Mouse (Mus musculus) natural killer cell, adult 2 months (primary cell): ENCODE results near the gene Pitpnm2.
"Not testable (repeated sequence)": the region's sequence is repeated elsewhere in the genome, so short reads cannot be mapped to it uniquely, and the experiment has no call there.

Experiments used
- DNase-seq, 2 experiments: peaks; one replicate each; pipeline ENCODE4 v3.0.0; 2022; ENCODE audit warnings: low spot score in 2 of 2

Gene Pitpnm2

DNA sequence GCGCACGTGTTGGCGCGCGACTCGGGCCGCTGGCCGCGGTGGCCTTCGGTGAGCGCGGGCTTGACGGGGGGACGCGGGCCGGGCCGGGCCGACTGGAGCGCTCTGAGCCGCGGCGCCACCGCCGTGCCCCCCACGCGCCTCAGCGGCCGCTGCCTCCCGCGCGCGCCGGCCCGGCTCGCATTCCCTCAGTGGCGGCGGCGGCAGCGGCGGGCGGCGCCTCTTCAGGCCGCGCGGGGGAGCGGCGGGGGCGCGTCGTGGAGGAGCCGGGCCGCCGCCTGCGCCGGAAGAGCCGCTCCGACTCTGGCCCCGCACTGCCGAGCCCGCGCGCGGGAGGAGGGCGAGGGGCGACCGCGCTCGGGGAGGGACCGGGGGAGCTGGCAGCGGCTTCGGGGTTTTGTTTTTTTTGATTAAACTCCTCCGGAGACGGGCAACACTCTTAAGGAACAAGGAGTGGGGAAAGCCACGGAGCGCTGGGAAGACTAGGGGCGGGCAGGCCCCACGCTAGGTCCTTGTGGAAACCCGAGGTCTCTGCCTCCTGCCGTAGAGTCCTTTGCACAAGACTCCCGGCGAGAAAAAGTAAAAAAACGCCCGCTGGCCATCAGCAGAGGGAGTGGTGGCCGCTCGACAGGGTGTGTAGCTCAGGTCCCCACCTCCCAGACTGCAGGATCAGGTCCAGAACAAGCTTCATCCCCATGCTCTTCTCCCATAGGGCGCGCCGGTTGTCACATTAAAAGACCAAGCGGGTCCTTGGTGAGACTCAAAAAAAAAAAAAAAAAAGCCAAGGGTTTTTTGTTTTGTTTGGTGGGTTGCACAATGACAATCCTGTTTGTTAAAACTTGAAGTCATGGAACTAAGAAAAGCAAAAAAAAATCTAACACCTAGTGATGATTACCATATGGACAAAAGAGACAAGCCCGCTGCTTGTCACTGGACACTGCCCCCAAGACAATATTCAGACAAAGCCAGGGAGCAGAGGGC lies at the start of gene Pitpnm2:
Gene Pitpnm2 (minus strand): TSS at position 147 of the 978 bp plus-strand sequence.
- DNase-seq = no peak

DNA sequence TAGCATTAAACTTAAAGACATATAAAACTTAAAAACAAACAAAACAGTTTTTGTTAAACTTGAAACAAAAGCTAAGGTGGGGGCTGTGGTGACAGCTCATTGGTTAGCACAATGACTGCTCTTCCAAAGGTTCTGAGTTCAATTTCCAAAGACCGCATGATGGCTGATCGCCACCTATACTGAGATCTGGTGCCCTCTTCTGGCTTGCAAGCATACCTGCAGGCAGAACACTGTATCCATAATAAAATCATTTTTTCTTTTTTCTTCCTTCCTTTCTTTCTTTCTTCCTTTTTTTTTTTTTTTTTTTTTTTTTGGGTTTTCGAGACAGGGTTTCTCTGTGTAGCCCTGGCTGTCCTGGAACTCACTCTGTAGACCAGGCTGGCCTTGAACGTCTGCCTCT lies 49.7 kb upstream of the Pitpnm2 start:
- DNase-seq = not testable (repeated sequence)

DNA sequence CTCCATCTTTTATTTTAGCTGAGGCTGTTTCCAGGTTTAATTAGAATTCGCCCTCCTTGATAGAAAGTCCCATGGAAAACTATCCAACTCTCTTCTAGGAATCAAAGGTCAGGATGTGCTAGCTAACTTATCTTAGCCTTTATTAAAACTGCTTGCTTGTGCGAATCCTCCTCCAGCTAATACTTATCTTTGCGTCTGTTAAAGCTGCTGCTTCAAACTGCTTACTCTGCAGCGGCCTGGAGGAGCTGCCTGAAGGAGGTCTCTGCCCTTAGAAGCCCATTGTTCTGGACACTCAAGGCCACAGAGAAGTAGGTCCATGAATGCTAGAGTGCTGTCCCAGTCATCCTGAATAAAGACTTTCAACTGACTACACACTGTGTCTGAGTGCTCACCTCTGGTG lies 46.9 kb upstream of the Pitpnm2 start:
- no peak for DNase-seq

DNA sequence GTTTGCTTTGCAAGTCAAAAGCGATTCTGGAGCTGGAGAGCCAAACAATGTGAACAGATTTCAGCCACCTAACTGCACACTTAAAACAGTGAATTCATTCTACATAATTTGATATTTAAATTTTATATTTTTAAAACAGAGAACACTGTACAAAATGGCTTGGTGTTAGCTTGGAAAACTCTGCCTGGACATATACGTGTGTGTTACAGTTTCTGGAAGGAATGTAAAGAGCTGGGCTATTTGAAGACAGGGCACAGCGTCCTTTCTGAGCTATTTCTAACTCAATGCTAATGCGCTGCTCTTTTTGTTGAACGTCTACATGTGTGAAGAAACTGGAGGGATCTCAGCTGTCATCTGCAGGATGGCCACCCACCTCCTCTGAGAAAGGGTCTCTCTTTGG lies 44.4 kb upstream of the Pitpnm2 start:
- DNase-seq = no peak

DNA sequence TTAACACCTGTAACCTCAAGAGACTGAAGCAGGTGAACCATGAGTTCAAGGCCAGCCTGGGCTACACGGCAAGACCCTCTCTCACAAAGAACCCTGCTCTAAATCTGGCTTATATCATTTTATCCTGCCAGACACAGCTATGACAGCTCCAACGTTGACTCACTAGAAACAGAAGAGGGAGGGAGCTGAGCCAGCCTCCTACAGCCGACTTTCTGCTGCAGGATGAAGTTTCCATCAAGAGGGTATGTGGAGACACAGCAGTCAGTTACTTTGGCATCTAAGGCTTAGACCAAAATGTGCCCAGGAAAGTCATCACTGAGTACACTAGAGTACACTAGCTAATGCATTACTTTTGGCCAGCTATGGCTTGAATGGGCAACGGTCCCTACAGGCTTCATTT lies 40.7 kb upstream of the Pitpnm2 start:
- DNase-seq = no peak

DNA sequence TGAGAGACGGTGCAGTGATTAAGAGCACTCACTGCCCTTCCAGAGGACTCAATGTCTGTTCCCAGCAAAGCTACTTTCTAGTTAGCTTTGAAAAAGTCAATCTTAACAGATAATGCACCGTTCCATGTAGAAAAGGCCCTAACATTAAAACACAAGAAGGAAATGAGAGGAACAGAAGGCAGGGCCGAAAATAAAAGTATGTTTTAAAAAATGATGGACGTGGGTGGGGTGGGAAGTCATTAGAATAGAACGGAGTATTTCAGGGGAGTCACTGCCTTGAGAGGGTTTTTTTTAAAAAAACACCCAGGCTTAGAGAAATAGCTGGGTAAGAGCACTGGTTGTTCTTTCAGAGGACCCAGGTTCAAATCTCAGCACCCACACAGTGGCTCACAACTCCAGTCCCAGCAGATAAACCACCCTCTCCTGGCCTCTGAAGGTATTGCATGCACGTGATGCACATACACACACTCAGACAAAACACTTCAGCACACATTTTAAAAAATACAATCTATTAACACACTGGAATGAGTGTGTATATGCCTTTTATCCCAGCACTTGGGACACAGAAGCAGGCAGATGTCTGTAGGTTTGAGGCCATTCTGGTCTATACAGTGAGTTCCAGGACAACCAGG lies 38.2 kb upstream of the Pitpnm2 start:
- DNase-seq = no peak

DNA sequence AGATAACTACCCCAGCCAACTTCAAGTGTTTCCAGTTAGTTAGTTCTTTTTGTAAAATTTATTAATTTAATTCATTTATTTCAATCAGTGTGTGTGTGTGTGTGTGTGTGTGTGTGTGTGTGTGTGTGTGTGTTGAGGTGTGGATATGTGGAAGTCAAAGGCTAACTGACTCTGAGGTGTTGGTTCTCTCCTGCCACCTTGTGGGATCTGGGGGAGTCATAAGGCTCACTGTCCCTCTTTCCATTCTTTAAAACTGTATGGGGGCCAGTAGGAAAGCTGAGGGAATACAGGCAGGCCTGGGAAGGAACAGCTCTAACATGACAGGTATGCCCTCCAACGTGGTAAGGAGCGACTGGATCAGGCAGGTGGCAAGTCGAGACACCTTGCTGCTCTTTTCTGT lies 34.8 kb upstream of the Pitpnm2 start:
- no peak for DNase-seq

DNA sequence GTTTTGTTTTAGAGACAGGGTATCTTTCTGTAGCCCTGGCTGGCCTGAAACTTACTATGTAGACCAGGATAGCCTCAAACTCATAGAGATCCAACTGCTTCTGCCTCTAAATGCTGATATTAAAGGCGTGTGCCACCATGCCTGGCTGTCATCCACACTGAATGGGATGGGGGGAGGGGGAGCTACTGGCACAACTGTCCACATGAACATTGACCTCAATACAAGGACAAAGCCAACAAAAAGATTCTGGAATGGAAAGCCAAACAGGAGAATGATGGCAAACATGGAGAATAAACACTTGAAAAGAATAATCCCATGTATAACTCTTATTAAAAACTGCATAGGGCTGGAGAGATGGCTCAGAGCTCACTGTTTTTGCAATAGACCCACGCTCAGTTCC lies 33.3 kb upstream of the Pitpnm2 start:
- no peak for DNase-seq

DNA sequence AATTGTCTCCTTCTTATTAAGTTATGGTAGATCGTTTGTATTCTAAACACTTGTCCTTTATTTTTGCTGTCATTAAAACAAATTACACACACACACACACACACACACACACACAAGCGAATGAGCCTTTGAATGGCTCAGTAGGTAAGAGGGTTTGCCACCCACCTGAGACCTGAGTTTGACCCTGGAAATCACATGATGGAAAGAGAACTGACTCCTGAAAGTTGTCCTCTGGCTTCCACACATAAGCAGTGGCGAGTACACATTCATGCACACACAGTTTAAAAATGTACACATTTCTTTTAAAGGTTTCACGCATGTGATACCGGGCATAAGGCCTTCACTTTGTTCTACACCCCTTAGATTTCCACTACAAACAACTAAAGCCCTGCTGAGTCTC lies 20.7 kb upstream of the Pitpnm2 start:
- DNase-seq = no peak

DNA sequence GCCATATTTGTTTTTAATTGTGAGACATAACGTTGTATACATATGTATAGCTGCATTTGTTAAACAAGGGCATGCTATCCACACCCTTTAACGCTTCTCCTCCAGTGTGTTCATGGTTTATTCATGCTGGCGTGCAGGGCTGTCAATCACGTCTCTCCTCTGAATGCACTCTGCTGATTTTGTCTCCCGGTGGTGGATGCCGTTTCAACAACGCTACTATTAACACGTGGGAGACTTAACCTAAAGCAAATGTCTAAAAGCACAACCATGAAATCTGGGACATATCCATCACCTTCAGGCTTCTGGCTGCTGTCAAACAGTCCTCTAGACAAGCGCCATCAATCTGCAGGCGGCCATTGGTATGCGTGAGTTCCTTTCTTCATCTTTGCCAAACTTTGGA lies 20.1 kb upstream of the Pitpnm2 start:
- DNase-seq = no peak

DNA sequence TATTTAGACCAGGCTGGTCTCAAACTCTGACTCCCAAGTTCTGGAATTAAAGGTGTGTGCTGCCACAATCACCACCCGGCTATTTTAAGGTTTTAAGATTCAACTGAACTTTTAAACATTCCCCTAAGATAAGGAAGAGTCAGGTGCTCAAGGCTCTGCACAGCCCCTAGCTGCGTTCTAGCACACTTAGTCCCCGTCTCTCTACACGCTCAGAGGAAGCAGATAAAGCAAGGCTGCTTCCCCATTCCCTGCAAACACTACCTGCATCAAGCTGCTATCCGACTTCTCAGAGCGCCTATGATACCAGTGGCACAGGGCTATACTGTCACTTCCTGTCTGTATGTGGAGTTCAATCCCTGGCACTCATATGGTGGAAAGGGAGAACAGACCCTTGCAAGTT lies 18.1 kb upstream of the Pitpnm2 start:
- DNase-seq = no peak

DNA sequence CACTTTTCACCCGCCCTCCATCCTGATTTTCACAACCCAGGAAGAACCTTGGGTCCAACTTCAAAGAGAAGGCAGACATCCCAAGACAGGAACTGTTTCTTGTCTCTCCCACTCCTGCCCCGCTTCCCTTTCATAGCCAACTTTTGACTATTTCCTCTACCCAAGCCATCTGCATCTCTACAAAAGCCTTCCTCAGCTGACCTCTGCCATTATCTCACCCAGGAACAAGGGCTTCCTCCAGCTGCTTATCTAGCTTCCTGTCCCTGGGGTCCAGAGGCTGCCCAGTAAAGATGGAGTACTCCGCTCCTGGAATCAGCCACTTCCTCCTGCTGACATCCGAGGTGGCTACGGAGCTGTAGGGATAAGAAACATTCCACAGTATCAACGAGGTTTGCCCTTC lies 17.3 kb upstream of the Pitpnm2 start:
- no peak for DNase-seq

DNA sequence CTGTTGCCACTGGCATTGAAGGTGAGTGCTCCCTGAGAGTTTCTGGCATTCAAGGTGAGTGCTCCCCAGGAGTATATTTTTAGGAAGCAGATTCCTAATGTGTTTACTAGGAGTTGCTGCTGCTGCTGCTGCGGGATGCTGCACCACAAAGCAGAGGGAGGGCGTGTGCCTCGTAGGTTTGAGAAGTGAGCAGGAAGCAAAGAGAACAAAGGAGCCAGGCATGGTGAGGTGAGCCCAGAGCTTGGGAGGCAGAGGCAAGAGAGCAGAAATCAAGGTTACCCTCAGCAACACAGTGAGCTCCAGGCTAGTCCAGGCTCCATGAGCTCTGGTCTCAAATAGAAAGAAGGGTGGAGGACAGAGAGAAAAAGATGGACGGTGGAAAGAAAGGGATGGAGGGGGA lies 13.7 kb upstream of the Pitpnm2 start:
- no peak for DNase-seq

DNA sequence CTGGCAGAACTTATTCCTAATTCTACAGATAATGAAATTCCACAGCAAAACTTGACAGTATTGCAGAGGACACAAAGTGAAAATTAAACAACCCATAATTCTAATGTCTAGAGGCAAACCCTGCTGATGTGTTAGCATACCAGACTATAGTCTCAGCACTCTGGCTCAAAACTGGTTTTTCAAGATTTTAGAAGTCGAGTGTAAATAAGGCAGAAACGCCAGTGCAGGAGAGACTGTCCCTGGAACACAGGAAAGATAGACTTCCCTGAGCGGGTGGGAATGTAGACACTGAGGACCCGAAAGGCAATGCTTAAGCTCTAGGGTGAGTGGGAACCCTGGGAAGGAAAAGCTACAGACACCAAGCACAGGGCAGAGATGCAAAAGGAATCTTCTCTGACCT lies 12.5 kb upstream of the Pitpnm2 start:
- no peak for DNase-seq

DNA sequence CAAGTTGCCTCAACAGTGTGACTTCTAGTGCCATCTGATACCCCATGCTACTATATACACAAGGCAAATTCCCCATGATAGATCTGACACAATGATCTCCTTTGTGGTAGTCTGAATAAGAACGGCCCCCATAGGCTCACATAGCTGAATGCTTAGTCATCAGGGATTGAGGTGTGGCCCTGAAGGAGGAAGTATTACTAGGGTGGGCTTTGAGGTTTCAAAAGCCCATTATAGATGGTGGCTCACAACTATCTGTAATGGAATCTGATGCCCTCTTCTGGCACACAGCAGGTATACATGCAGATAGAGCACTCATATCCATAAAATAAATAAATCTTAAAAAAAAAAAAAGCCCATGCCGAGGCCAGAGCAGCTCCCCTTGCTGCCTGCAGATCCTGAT lies 9.6 kb upstream of the Pitpnm2 start:
- no peak for DNase-seq

DNA sequence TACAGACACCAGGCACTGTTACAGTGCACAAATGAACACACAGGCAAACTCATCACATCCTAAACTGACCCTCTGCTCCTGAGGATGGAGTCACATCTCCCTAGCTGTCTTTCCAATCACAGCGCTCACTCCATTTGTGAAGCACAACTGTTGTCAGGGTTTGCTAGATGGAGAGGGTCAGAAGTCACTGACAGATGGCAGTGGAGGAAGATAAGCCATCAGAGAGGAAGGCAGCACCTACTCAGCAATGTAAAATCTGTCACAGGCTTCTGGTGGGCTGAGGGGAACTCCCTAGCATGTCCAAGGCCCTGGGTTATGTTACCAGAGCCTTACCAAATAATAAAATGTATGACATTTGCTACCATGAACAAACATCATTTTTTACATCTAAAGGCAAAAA lies 8.5 kb upstream of the Pitpnm2 start:
- DNase-seq = no peak

DNA sequence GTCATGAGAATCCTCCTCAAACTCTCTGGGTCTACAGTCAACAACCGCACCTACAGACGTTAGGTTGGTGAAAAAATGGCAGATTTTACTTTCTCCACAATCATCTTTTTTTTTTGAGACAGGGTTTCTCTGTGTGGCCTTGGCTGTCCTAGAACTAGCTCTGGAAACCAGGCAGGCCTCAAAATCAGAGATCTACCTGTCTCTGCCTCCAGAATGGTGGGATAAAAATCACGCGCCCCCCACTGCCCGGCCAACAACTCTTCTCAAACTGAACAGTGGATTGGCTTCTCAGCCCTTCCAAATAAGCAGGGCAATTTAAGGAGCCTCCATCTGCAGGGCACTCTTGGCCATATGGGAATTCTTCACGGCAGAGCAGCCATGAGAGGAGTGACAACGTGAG lies 5.6 kb upstream of the Pitpnm2 start:
- no peak for DNase-seq

DNA sequence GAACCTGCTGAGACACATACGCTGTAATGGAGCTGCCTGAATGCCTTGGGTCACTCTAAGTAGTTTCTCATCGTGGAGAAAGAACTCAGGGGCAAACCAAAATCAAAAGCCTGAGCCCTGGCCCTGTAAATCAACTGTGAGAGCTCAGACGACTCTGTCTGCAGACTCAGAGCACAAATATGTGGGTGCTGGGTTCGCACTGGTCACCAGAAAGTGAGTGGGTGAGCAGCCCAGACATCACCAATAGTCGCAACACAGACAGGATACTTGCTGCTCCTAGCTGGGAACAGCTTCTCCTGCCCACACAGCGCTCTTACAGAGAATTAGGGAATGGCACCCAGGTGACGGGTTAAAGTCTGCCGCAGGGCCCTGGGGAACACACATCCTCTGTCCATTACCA lies 4.0 kb upstream of the Pitpnm2 start:
- DNase-seq = no peak

DNA sequence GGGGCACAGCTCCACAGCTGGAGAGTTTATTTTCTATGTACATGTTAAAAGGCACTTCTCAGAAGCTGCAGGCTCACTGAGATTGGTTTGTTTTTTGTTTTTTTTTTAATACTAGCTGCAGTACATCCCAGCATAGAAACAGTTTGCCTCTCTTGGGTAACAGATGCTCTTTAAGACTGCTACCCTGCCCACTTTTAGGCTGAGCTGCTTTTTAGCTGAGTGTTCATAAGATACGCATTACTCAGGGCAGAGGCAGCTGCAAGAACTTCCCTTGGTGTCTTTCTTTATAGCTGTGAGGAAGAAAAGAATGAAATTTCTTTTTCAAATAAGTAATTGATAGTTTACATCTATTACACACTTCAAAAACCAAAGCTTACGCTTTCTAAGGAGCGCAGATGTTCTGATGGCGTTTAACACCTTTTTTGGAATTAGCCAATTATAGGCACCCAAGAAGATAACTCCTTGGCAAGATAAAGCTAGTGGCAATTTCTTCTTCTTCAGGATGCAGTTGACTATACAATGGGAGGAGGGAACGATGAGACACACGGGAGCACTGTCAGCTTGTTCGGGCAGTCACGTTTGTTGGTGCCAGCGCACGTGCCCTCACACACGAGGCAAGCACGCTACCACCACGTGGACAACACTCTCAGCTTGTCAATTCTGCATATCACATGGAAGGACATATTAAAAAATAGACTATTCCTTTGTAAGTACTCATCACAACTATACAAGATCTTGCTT lies 3.2 kb upstream of the Pitpnm2 start:
- no peak for DNase-seq

DNA sequence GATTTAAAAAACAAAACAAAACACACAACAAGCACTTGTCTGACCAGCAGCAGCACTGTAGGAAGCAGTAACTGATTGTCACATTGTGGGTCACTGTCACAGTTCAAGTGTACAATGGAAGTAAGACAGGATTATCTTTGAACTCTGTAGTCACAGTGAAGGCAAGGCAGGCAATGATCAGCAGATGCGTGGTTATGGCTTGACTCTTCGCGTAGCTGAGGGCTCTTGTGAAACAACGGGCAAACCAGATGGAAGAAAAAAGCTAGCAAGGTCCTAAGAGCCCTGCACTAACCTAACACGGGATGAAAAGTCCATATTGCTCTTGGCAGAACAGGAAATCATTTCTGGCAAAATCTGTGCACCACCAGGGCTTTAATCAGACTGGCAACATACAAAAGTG lies 1.5 kb upstream of the Pitpnm2 start:
- DNase-seq = no peak

DNA sequence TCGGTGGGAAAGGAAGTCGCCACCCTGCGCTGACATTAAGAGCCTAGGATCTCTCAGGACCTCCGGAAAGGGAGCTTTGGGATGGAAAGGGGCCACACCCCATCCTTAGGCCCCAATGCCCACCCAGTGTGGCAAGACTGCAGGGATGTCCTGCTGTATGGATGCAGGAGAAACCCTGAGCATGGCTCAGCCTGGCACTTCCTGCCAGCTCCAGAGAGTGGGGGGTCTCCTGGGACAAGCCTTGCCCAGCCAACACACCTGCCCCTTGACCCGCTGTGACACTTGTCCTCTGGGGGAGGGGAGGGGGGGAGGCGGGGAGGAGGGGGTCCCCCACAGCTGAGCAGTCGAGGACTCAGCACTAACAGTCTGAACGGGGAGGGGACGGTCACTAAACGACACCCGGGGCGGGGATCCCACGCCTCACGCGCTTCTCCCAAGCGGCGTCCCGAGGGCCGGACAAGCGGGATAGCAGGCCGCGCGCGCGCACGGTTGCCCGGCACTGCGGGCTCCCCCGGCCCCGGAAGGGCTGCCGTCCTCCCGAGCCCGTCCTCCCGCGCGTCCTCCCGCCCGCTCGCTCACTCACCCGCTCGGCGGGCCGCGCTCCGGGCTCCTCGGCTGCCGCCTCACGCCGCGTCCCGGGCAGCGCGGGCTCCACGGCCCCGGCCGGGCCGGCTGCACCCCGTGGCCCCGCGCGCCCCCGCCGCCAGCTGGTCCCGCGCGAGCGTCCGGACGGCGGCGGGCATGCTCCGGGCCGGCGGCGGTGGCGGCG lies 531 bp downstream of the Pitpnm2 start:
- peak in 1 of 2 experiments; percentile 24 for DNase-seq
